Mouse (Mus musculus) ES-Bruce4 (cell line): ENCODE data around the gene Lix1l. TPM values are rescaled to one million over a fixed set of nuclear protein-coding genes. Genes with fewer than 3 reads are reported as not detected.

Experiments
- H3K27ac ChIP-seq: 2 replicates; pipeline ENCODE4 v1.5.1; 2012; ENCODE audit warnings: low read length, inconsistent platforms; ENCODE audit not compliant: insufficient read depth
- H3K27me3 ChIP-seq: 2 replicates; pipeline ENCODE4 v1.6.1; 2012; ENCODE audit warnings: mild to moderate bottlenecking, low read length, inconsistent platforms; ENCODE audit not compliant: control insufficient read depth, poor library complexity, insufficient read depth, severe bottlenecking
- H3K36me3 ChIP-seq: 2 replicates; pipeline ENCODE4 v1.6.1; 2012; ENCODE audit warnings: inconsistent platforms, mild to moderate bottlenecking, low read length, moderate library complexity; ENCODE audit not compliant: control insufficient read depth, poor library complexity, insufficient read depth, severe bottlenecking
- H3K4me1 ChIP-seq: one replicate; pipeline ENCODE4 v1.8.1; 2011; ENCODE audit warnings: low read length; ENCODE audit not compliant: control insufficient read depth, insufficient read depth
- H3K4me3 ChIP-seq: 2 replicates; pipeline ENCODE4 v1.5.1; 2011; ENCODE audit warnings: low read depth, mild to moderate bottlenecking, low read length
- H3K9ac ChIP-seq: 2 replicates; pipeline ENCODE4 v1.6.1; 2012; ENCODE audit warnings: low read depth, mild to moderate bottlenecking, inconsistent platforms; ENCODE audit not compliant: poor library complexity, severe bottlenecking
- H3K9me3 ChIP-seq: replicated peaks from 2 replicates; pipeline ENCODE4 v1.6.1; 2012; ENCODE audit warnings: mild to moderate bottlenecking, low read length, inconsistent platforms; ENCODE audit not compliant: control insufficient read depth, poor library complexity, insufficient read depth, severe bottlenecking
- CTCF ChIP-seq: IDR thresholded peaks from one replicate; pipeline ENCODE4 v1.8.1; 2011; ENCODE audit warnings: low read depth, low read length
- EP300 ChIP-seq: IDR thresholded peaks from 2 replicates; pipeline ENCODE4 v1.6.1; 2011; ENCODE audit warnings: low read depth, low read length; ENCODE audit not compliant: insufficient read depth
- POLR2A ChIP-seq: IDR thresholded peaks from one replicate; pipeline ENCODE4 v1.8.1; 2011; ENCODE audit warnings: low read length; ENCODE audit not compliant: insufficient read depth
- polyA plus RNA-seq: library from polyadenylated mRNA; stranded (reverse); fragments of >200 nt; gene quantifications from 2 replicates; pipeline ENCODE4 v1.2.4, GENCODE M21; 2011; ENCODE audit warnings: low read depth; ENCODE audit not compliant: missing spikeins, insufficient read depth, insufficient read length

Gene Lix1l
- polyA plus RNA-seq, 1 experiment = 3.1 TPM

- Histone ChIP-seq H3K27me3 (no peaks in the 10 kb centered on the region), H3K36me3 (peaks cover 23% of the 10 kb centered on the region), H3K4me1 (peaks cover 1% of the 10 kb centered on the region), H3K4me3 (no peak overlapping the region), H3K9ac (no peak overlapping the region), H3K9me3 (no peaks in the 10 kb centered on the region), H3K27ac (peak overlapping the region; percentile 20)
- TF ChIP-seq CTCF (no peak), EP300 (no peak), POLR2A (no peak)
These were observed 36.9 kb upstream of the Lix1l start for GRCm38 (mm10) chr3:96563911-96564632.

- TF ChIP-seq CTCF (no peak), POLR2A (no peak), EP300 (no peak)
- Histone ChIP-seq H3K9me3 (no peaks in the 10 kb centered on the region), H3K36me3 (peaks cover 17% of the 10 kb centered on the region), H3K4me1 (peaks cover 1% of the 10 kb centered on the region), H3K27me3 (no peaks in the 10 kb centered on the region), H3K4me3 (no peak overlapping the region), H3K9ac (no peak overlapping the region), H3K27ac (peak overlapping the region; percentile 20)
These were observed 36.3 kb upstream of the Lix1l start for GRCm38 (mm10) chr3:96564633-96565032.

- Histone ChIP-seq H3K36me3 (peaks cover 12% of the 10 kb centered on the region), H3K4me3 (no peak overlapping the region), H3K9me3 (no peaks in the 10 kb centered on the region), H3K27ac (no peak overlapping the region), H3K9ac (no peak overlapping the region), H3K4me1 (peaks cover 1% of the 10 kb centered on the region), H3K27me3 (no peaks in the 10 kb centered on the region)
- TF ChIP-seq POLR2A (no peak), EP300 (peak; percentile 59; the same call in 1 of the 2 replicates), CTCF (no peak)
These were observed 35.8 kb upstream of the Lix1l start for GRCm38 (mm10) chr3:96565105-96565504.

- peaks cover 1% of the 10 kb centered on the region for H3K4me1 ChIP-seq
- no peak overlapping the region for H3K27ac ChIP-seq
- no peaks in the 10 kb centered on the region for H3K36me3 ChIP-seq
- TF ChIP-seq POLR2A = no peak
- TF ChIP-seq EP300 = no peak
- no peak for TF ChIP-seq CTCF
- no peaks in the 10 kb centered on the region for H3K9me3 ChIP-seq
- no peak overlapping the region for H3K9ac ChIP-seq
- no peaks in the 10 kb centered on the region for H3K27me3 ChIP-seq
- no peak overlapping the region for H3K4me3 ChIP-seq
These were observed 34.1 kb upstream of the Lix1l start for GRCm38 (mm10) chr3:96566661-96567450.

GRCm38 (mm10) chr3:96568605-96569004, 32.3 kb upstream of the Lix1l start:
- peak overlapping the region; percentile 58 for H3K27ac ChIP-seq
- TF ChIP-seq CTCF = no peak
- TF ChIP-seq POLR2A = no peak
- no peak for TF ChIP-seq EP300

GRCm38 (mm10) chr3:96569506-96569905, 31.4 kb upstream of the Lix1l start:
- H3K36me3 ChIP-seq = no peaks in the 10 kb centered on the region
- peaks cover 1% of the 10 kb centered on the region for H3K4me1 ChIP-seq
- no peaks in the 10 kb centered on the region for H3K27me3 ChIP-seq
- H3K9ac ChIP-seq = peak overlapping the region; percentile 29
- TF ChIP-seq POLR2A = no peak
- TF ChIP-seq CTCF = no peak
- TF ChIP-seq EP300 = 0 out of 2 replicates have a peak, but pooled peaks have one; percentile 22
- H3K4me3 ChIP-seq = peak overlapping the region; percentile 65
- no peaks in the 10 kb centered on the region for H3K9me3 ChIP-seq
- H3K27ac ChIP-seq = peak overlapping the region; percentile 57

More at GRCm38 (mm10) chr3:96568605-96569004, 32.3 kb upstream of the Lix1l start:
- Histone ChIP-seq H3K4me3 (no peak overlapping the region), H3K27me3 (no peaks in the 10 kb centered on the region), H3K4me1 (peaks cover 1% of the 10 kb centered on the region), H3K36me3 (no peaks in the 10 kb centered on the region), H3K9me3 (no peaks in the 10 kb centered on the region), H3K9ac (no peak overlapping the region)
